Mouse (Mus musculus): Measurements from ENCODE around the gene Cc2d1a.
A peak's percentile ranks its signal among the peaks of the same experiment; 100 is the strongest.

Cc2d1a gene

DNA sequence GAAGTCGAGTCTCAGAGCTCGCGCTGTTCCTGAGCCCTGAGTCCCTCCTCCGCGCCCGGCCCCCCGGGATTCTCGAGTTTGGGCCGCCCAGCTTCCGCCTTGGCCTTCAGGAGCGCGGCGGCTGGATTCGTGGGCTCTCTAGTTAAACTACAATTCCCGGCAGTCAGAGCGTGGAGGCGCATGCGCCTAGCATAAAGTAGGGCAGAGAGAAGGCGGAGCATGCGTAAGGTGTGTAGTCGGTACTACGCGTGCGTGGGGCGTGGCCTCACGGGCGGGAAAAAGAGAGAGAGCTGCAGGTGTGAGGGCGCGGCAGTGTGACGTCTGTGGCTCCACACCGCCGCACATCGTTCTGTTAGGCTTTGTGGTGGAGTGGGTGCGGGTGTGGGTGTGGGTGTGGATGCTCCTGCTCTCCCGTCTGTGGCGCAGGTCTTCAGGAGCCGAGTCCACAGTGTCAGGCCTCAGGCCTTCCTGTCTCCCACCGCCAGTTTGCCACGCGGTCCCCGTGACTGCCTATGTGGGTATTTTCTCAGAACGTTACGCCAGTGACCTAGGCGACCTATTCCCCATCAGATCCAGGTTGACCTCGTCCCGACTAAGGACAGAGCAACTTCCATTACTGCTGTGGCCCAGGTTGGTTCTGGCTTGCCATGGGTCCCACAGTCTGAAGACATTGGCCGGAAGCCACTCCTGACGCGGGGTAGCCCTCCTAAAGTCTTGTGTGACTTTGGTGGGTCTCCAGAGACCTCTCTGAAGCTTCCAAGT lies at the start of gene Cc2d1a, which contains the start of gene 4930432K21Rik:
TSS of gene Cc2d1a (minus strand) at position 168 of the 762 bp plus-strand sequence.
TSS of gene 4930432K21Rik (plus strand) at position 257 of the 762 bp plus-strand sequence.
- DNase-seq (ENCODE audit: low spot score) = peak; percentile 92

DNA sequence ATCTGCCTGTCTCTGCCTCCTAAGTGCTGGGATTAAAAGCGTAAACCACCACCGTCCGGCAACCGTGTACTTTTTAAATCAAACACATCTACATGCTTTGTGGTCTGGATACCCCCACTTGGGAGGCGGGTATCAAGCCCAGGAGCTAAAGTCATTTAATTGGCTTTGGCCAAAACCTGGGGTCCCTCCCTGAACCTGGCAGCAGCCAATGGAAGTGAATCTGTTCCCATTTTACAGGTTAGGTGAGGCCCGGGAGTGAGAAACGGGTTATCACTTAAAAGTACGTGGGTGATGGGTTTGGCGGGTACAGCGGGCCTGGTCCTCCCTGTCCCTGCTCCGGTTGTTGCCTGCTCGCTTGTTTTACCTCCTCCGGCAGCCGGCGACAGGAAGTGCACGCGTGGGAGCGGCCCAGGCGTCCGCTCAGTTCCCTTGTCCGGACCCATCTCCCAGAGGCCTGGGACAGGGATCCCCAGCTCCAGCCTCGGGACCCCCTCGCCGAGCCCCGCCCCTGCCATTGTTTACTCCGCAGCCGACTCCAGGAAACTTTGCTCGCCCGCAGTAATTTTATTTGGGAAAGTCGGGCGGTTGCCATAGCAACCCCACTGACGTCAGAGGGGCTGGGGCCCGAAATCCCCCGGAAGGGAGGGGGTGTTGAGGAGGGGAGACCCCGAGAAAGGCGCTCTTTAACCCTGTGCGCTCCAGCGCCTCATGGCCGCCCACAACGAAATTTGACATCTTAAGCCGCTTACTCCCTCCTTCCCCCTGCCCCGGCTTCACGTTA lies 49.6 kb upstream of the Cc2d1a start:
- no peak for DNase-seq (ENCODE audit: low spot score)

DNA sequence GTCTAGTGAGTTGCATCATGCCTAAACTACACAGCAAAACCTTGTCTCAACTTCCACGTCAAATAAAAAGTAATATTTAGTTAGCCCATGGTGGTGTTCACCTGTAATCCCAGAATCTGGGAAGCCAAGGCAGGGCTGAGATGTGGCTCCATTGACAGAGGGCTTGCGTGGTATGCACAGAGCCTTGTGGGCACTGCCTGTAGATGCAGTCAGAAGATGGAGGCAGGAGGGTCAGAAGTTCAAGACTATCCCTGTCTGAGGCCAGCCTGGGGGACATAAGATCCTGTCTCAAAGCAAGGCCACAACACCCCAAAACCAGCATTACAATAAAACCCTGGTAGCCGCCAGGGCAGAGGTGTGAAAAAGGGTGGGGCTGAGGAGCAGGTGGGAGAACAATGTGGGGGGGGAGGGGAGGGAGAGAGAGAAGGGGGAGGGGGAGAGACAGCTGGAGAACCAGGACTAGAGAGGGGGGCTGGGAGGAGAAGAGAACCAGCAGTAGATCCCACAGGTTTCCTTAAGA lies 46.5 kb upstream of the Cc2d1a start:
- DNase-seq (ENCODE audit: low spot score) = no peak

DNA sequence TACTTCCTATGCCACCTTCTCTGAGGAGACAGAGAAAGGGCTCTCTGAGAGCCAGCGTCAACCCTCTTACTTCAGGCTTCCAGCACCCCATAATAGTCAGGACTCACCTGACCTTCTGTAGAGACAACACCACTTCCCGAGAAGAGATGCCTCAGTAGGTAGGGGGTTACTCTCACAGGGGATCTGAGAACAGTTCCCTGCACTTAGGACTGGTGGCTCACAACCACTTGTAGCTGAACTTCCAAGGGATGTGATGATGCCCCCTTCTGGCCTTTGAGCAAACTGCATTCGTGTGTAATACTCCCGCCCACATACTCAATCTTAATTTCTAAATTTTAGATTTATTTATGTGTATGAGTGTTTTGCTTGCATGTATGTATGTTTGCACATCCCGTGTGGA lies 45.8 kb upstream of the Cc2d1a start:
- DNase-seq (ENCODE audit: low spot score) = no peak

DNA sequence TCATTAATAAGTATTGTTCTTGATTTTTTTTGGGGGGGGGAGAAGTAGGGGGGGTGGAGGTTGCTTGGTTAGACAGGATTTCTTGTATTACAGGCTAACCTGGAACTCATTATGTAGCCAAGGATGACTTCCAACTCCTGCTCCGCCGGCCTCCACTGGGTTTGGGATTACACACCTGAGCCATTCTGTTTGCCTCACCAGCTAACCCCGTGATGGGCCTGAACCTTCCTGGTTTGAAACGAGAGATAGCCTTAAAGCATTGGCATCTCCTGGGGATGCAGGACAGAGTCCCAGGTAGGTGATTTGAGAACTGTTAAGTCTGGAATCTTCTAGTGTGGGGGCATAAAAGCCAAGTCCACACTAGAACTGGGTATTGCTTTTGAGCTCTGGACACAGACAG lies 45.4 kb upstream of the Cc2d1a start:
- DNase-seq (ENCODE audit: low spot score) = no peak

DNA sequence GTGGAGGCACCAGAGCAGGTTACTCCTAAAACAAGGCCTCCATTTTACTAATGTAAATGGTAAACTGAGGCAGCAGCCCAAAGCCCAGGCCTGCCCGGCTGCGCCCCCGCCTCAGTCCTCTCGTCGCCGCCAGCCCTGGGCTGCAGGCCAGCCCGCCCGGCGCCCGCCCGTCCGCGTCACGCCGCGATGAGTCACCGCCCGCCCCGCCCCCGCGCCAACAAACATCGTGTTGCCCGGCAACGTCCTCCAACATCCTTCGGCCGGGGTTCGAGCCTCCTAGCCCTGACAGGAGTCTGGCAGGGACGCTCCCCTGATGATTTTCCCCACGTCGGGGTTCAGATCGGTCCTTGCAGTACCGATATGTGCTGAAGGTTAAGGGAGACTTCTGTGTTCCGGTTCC lies 44.8 kb upstream of the Cc2d1a start:
- peak; percentile 69 for DNase-seq (ENCODE audit: low spot score)

DNA sequence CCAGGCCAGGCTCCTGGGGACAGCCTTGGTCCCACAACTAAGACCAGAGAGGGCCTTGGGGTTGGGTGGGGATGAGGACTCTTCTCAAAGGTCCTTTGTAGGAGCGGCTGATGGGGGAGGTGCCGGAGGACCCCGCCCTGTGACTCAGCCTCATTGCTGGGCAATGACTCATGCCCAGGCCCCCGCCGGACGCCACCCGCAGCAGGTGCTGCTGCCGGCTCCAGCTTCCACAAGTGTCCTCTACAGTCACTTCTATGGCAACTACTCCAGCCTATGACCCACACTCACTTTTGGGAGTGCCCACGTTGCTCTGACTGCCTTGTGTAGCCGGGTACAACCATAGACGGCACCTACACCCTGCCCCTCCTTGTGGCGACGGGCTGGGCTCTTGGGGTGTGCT lies 44.3 kb upstream of the Cc2d1a start:
- peak; percentile 74 for DNase-seq (ENCODE audit: low spot score)

DNA sequence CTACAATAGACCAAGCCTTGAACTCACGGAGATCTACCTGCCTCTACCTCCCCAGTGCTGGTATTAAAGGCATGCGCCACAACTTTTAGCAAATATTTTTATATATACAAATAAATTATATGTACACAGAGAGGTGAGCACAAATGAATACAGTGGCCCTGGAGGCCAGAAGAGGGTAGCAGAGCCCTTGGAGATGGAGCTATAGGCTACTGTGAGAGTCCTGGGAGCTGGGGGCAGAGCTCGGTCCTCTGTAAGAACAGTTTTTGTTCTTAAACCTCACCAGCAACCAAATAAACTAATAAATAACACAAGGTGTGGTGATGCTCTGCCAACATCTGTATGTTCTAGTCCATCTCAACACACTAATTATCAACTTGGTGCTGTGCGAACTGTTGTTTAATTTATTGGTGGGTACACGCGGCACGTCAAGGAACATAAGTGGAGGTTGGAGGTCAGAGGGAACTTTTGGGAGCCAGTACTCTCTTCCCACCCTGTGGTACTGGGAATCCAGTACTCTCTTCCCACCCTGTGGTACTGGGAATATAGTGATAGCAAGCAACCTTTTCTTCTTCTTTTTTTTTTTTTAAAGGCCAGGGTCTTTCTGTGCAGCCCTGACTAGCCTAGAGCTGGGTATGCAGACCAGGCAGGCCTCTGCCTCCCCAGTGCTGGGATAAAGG lies 42.6 kb upstream of the Cc2d1a start:
- DNase-seq (ENCODE audit: low spot score) = no peak

DNA sequence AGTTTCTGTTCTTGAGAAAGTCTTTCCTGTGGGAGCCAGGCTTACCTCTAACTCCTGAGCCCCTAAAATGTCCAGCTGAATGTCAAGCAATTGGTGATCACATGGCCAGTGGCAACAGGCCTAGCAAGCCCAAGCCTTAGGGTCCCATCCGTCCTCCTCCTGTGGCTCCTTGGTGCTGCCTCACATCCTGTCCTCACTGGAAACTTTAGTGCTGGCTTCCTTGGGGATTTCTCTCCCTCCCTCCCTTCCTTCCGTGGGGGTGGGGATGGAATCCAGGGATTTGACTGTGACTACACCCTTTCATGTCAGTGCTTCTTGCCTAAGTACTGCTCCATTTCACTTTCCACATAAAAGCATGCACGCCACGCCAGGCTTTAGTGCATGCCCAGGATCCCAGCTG lies 41.9 kb upstream of the Cc2d1a start:
- no peak for DNase-seq (ENCODE audit: low spot score)

DNA sequence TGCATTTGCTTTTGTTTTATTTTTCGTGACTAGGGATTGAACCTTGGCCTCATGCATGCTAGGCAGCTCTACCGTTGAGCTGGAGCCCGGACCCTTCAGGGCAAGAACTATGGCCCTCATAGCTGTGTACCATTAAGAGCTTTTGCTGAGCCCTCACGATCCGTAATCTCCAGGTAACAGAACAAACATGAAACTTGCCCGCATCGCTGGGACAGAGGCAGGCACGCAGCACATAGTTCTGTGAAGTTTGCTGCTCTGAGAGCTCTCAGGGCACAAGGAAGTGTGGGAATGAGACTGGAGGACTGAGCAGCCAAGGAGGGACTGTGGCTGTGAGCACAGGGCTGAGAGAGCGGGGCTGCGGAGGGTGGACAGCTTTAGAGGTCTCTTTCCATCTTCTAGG lies 40.9 kb upstream of the Cc2d1a start:
- no peak for DNase-seq (ENCODE audit: low spot score)

DNA sequence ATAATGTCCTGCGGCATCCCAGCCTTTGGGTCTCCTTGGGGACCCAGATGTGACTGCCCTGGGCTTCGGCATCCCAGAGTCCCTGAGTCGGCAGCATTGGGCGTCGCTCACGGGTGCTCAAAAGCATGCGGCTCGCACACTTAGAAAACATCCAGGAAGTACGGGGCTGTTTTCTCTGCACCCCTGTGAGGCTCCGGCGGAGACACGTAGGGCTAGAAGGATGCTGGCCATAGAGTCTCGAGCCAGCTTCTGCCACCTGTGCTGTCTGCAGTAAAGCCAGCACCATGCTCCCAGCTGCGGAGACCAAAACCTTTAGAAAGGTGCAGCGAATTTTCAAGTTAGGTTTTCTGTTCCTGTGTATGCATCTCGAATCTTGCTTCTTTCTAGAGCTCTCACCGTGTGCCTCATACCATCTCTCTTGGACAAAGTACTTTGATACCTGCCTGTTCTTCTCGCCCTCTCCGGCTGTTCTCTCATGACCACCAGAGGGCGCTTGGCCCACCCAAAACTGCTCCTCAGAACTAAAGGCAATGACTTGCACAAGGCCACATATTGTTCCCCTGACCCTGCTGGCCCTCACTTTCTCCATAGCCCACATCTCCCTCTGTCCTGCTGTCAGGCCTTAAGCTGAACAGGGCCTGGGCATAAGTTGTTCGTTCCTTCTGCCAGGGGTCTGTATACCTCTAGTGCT lies 39.5 kb upstream of the Cc2d1a start:
- peak; percentile 78 for DNase-seq (ENCODE audit: low spot score)

DNA sequence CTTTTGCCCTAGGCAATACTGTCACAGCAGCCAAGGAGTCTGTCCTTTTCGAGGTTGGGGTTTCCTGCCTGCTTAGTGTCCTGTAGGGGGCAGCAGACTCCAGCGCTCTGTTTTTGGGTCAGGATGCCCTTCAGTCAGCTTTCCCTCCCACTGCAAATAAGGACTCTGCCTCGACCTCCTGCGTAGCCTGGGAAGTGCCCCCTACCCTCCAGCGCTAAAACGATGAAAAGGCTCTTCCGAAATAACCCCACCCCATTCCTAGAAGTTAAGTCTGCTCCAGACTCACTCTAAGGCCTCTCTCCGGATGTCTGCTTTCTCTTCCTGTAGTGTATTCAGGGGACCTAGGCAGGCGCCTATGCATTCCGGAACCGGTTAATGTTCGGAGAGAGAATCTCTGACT lies 38.8 kb upstream of the Cc2d1a start:
- peak; percentile 82 for DNase-seq (ENCODE audit: low spot score)

DNA sequence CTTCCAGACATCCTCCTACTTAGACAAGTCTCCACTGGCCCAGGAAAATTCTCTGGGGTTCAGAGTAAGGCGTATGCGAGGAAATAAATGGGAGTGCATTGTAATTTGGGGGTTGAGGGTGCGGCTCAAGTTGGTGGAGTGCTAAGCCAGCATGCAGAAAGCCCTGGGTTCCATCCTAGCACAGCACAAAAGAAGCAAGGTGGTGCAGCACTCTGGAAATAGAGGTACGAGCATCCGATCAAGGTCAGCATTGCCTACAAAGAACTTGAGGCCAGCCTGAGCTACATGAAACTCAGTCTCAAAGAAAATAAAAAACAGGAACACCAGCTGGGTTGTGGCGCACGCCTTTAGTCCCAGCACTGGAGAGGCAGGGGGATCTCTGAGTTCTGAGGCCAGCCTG lies 37.4 kb upstream of the Cc2d1a start, which contains the start of gene Nanos3:
TSS of gene Nanos3 (minus strand) at position 101 of the 400 bp plus-strand sequence.
- DNase-seq (ENCODE audit: low spot score) = no peak

DNA sequence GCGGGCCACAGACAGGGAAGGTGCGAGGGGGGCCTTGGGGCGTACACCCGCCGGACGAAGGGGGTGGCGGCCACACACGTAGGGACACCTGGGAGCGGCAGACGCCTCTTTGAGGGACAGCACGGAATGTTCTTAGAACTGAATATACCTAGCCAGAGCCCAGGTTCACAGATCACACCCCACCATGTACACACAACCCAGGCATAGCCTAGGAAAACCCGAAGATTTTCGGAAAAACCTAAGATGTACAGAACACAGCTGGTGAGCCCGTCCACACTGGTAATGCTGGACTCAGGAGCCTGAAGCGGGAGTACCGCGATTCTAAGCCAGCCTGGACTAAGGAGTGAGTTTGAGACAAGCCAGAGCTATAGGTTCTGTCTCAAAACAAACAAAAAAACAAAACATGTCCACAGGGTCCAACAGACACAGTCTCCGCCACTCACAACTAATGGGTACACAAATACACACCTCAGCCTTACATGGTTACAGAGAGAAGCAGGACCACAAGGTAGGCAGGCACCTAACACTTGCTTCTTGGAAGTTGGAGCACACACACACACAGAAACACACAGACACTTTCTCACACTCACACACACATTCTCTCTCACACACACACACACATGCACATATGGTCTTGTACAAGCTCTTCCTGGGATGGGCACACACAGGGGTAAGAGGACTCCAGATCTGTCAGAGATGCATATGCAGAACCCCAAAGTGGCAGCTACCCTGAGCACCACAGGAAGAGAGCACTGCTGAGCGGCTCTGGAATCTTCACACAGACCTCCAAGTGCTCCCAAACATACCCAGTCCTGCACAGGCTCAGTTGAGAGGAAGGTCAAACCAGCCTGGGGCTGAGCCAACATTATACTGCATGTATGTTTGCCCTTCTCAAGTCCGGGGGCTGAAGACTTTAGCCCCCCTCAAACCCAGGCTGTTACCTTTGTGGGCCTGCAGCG lies 36.6 kb upstream of the Cc2d1a start:
- DNase-seq (ENCODE audit: low spot score) = no peak

DNA sequence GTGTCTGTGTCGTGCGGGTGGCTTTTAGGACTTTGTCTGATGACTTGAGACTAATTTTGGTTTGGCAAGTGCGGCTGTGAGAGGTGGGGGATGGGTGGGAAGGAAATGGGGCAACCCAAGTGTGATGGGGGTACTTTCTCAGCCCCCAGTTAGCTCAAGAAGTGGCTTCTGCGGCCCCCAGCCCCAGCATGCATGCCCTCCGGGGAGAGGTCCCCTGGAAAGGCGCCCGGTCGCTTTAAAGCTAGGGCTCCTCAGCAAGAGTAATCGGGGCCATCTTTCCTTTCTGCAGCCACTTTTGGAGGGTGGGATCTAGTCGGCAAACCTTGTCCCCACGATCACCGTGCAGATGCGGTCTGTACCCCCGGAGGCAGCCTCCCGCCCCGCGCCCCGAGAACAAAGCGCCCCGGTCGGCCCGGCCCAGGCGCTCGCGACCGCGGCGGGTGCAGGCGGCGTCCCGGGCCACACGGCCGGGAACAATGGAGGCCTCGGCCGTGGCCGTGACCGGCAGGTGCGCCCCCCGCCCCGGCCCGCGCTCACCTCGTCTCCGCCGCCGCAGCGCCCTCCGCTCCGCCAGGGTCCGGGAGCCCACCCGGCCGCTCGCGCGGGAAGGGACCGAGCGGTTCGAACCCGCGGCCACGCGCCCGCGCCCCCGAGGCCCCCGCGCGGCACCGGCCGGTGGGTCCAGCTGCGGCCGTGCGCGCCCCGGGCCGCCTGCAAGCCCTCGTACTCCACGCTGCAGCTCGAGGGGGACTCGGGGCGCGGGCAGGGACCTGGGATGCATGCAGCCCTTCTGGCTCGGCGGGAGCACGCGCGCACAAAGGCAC lies 35.7 kb upstream of the Cc2d1a start:
- no peak for DNase-seq (ENCODE audit: low spot score)

DNA sequence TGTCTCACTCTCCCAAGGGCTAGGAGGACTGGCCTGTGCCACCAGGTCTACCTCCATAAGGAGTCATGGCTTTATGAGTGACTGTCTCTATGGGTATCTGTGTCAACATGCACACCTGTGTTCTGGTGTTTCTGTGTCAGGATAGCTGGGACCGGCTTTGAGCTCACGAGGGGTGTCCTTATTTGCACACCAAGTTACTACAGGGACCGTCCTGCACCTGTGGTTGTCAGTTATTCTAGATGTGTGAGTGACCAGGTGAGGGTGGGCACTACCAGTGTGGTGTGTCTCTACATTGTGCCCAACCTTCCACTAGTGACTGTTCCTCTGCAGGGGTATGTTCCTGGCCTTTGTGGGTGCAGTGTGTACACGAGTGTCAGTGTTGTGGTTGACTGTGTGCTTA lies 35.1 kb upstream of the Cc2d1a start:
- no peak for DNase-seq (ENCODE audit: low spot score)

DNA sequence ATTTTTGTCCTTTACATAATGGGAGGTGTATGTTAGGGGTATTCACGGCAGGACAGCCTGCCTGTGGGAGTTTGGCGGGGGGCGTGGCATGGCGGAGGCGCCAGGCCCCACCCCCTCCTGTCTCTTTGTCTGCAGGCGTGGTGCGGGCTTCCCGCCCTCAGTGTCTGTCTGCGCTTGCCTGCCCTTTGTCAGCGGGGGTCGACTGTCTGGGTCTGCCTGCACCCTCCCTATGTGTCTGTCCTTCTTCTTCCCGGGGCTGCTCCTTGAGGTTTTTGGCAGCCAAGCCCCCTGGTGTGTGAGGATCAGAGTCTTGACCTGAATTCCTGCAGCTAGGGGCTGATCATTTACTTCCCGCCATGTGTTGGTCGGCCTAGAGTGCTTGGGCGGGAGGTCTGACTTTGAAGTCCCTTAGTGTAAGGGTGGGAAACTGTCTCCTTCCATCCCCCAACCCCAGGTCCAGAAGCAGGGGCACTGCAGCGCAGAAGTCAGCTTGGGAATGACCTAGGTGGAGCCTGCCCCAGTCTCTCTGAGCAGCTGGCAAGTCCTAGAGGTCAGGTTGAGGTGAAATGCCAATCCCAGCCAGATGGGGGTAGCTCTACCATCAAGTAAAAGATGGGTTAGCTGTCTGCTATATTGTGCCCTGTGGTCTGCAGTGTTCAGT lies 32.9 kb upstream of the Cc2d1a start:
- DNase-seq (ENCODE audit: low spot score) = no peak

DNA sequence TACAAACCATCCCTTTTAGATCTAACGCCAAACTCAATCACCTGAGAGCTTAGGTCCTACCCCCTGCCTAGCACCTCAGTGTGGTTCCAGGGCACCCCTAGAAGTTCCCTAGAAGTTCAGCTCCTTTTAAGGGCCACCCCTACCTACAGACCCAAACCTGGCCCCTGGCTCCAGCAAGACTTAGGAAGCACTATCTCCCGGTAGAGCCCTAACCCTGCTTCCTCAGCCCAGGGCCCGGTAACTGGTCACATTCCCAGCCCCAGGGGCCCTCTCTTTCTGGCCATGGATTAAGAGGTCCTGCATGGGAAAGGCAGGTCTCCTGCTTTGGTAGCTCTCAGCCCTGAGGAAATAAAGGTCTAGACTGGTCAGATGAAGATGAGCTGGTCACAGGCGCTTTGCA lies 32.2 kb upstream of the Cc2d1a start:
- DNase-seq (ENCODE audit: low spot score) = no peak

DNA sequence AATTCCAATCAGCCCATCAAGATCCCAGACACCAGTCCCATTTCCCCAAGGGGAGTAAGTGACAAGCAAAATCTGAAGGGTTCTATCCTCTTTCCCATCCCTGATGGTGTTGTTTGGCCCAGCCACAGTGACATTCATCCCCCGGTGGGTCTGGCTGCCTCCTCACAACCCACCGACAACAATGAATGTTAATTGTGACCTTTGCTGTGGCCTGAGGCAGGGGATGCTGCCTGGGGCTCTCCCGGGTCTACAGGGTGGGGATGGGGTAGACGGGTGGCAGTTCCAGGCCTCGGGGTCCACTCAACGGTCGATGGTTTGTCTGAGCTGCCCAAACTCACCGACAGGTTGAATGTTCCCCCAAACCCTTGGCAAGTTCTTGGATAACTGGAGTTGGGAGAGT lies 30.9 kb upstream of the Cc2d1a start:
- DNase-seq (ENCODE audit: low spot score) = no peak
